Mouse (Mus musculus): ENCODE results near the gene Olfr1164. TPM values are rescaled to one million over a fixed set of nuclear protein-coding genes. Genes with fewer than 3 reads are reported as not detected.

The Olfr1164 gene
- not detected in 2 replicates for polyA plus RNA-seq (2014; fragmentation: Nextera tagmentation; extraction: Ambion mirVana)

- WGBS: 83% methylated on average over 4 of the region's 4 CpGs
- H3K27ac ChIP-seq: no peak within 1 kb of the TSS
These were observed at the start of gene Olfr1164 for GRCm38 (mm10) chr2:88093866-88094265. TSS of gene Olfr1164 (minus strand) at chr2:88093966.

DNA sequence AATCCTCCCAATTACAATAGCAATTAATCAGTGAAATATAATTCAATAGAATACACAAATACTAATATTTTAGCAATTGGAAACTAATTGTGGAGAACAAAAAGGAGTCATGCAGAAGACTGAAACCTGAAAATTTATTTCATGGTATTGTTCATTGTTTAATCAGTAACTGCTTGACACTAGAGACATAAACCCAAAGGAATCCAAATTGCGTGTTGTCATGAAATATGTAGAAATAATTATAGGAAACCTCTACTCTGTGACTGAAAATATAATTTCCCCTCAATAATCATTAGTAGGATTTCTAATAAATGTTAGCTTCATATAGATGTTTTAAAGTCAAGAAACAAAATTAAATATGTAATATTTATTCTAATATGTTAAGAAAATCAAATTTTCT, 34.4 kb upstream of the Olfr1164 start, which contains the start of gene Olfr1166:
Gene Olfr1166 (minus strand): TSS at position 101 of the 400 bp plus-strand sequence.
- Histone ChIP-seq H3K36me3 (replicated peaks; ENCODE audit: control insufficient read depth, insufficient read depth) (no peaks in the 10 kb centered on the region), H3K9me3 (ENCODE audit: control insufficient read depth, low read length) (no peaks in the 10 kb centered on the region), H3K4me3 (replicated peaks; ENCODE audit: low read length) (no peak within 1 kb of the TSS), H3K27me3 (ENCODE audit: control insufficient read depth, insufficient read depth, low read length) (no peaks in the 10 kb centered on the region), H3K27ac (no peak within 1 kb of the TSS), H3K4me1 (replicated peaks; ENCODE audit: control insufficient read depth, insufficient read depth, low read length) (no peaks in the 10 kb centered on the region), H3K4me2 (replicated peaks) (no peak within 1 kb of the TSS), H3K9ac (no peak within 1 kb of the TSS)
- no peak for ATAC-seq (ENCODE audit: low FRiP score)
- no peak for DNase-seq (ENCODE audit: low spot score)
- 88% methylated on average over 1 of the region's 1 CpGs for WGBS

More at GRCm38 (mm10) chr2:88093866-88094265, at the start of gene Olfr1164:
- Histone ChIP-seq H3K36me3 (replicated peaks; ENCODE audit: control insufficient read depth, insufficient read depth) (no peaks in the 10 kb centered on the region), H3K27me3 (ENCODE audit: control insufficient read depth, insufficient read depth, low read length) (no peaks in the 10 kb centered on the region), H3K4me1 (replicated peaks; ENCODE audit: control insufficient read depth, insufficient read depth, low read length) (no peaks in the 10 kb centered on the region), H3K4me2 (replicated peaks) (no peak within 1 kb of the TSS), H3K9me3 (ENCODE audit: control insufficient read depth, low read length) (no peaks in the 10 kb centered on the region), H3K4me3 (replicated peaks; ENCODE audit: low read length) (no peak within 1 kb of the TSS), H3K9ac (no peak within 1 kb of the TSS)
- no peak for DNase-seq (ENCODE audit: low spot score)
- no peak for ATAC-seq (ENCODE audit: low FRiP score)

- Histone ChIP-seq H3K36me3 (replicated peaks; ENCODE audit: control insufficient read depth, insufficient read depth) (no peaks in the 10 kb centered on the region), H3K9me3 (ENCODE audit: control insufficient read depth, low read length) (no peaks in the 10 kb centered on the region), H3K27ac (no peak within 1 kb of the TSS), H3K27me3 (ENCODE audit: control insufficient read depth, insufficient read depth, low read length) (no peaks in the 10 kb centered on the region), H3K4me3 (replicated peaks; ENCODE audit: low read length) (no peak within 1 kb of the TSS), H3K4me2 (replicated peaks) (no peak within 1 kb of the TSS), H3K9ac (no peak within 1 kb of the TSS), H3K4me1 (replicated peaks; ENCODE audit: control insufficient read depth, insufficient read depth, low read length) (no peaks in the 10 kb centered on the region)
- no peak for ATAC-seq (ENCODE audit: low FRiP score)
- no peak for DNase-seq (ENCODE audit: low spot score)
These were observed 22.0 kb downstream of the Olfr1164 start, which contains the start of gene Olfr1163 for GRCm38 (mm10) chr2:88071730-88072129. TSS of gene Olfr1163 (minus strand) at chr2:88071830.

GRCm38 (mm10) chr2:88063587-88063986, 30.2 kb downstream of the Olfr1164 start:
- no peak for DNase-seq (ENCODE audit: low spot score)
- no peak for ATAC-seq (ENCODE audit: low FRiP score)
- 79% methylated on average over 2 of the region's 2 CpGs for WGBS

DNA sequence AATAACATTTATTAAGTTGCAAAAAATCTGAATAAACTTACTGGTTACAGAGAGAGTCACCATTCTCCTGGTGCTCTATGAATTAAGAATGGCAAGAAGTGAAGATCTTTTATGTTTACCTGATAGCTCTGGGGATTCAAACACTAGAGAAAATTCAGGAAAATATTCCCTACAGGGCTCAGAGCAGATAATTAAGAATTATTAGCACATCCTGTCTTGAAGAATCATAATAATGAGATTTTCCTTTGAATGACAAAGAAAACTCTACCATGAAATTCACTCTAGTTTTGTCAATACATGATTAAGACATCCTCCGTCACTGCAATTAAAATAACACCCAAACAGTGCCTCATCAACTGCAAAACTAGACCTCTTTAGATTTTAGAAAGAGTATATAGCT, 42.7 kb downstream of the Olfr1164 start, which contains the start of gene Olfr1162:
Gene Olfr1162 (minus strand): TSS at position 101 of the 400 bp plus-strand sequence.
- Histone ChIP-seq H3K27me3 (ENCODE audit: control insufficient read depth, insufficient read depth, low read length) (no peaks in the 10 kb centered on the region), H3K27ac (no peak within 1 kb of the TSS), H3K36me3 (replicated peaks; ENCODE audit: control insufficient read depth, insufficient read depth) (no peaks in the 10 kb centered on the region), H3K4me2 (replicated peaks) (no peak within 1 kb of the TSS), H3K4me3 (replicated peaks; ENCODE audit: low read length) (no peak within 1 kb of the TSS), H3K9ac (no peak within 1 kb of the TSS), H3K9me3 (ENCODE audit: control insufficient read depth, low read length) (no peaks in the 10 kb centered on the region), H3K4me1 (replicated peaks; ENCODE audit: control insufficient read depth, insufficient read depth, low read length) (no peaks in the 10 kb centered on the region)
- DNase-seq (ENCODE audit: low spot score) (no peak), ATAC-seq (ENCODE audit: low FRiP score) (no peak)
- 86% methylated on average over 1 of the region's 1 CpGs for WGBS

More at GRCm38 (mm10) chr2:88063587-88063986, 30.2 kb downstream of the Olfr1164 start:
- no peaks in the 10 kb centered on the region for H3K36me3 ChIP-seq (replicated peaks; ENCODE audit: control insufficient read depth, insufficient read depth)
- H3K4me2 ChIP-seq (replicated peaks): no peak overlapping the region
- no peaks in the 10 kb centered on the region for H3K27me3 ChIP-seq (ENCODE audit: control insufficient read depth, insufficient read depth, low read length)
- H3K4me3 ChIP-seq (replicated peaks; ENCODE audit: low read length): no peak overlapping the region
- H3K4me1 ChIP-seq (replicated peaks; ENCODE audit: control insufficient read depth, insufficient read depth, low read length): no peaks in the 10 kb centered on the region
- H3K9ac ChIP-seq: no peak overlapping the region
- no peak overlapping the region for H3K27ac ChIP-seq
- H3K9me3 ChIP-seq (ENCODE audit: control insufficient read depth, low read length): no peaks in the 10 kb centered on the region

Other genes starting within 250 kb of the Olfr1164 start
- not detected in 2 replicates for gene Olfr1150-ps1, start 250.0 kb downstream of the Olfr1164 start, polyA plus RNA-seq (2014; fragmentation: Nextera tagmentation; extraction: Ambion mirVana)
- not detected in 2 replicates for gene Olfr1151, start 238.1 kb downstream of the Olfr1164 start, polyA plus RNA-seq (2014; fragmentation: Nextera tagmentation; extraction: Ambion mirVana)
- not detected in 2 replicates for gene Olfr1152, start 227.5 kb downstream of the Olfr1164 start, polyA plus RNA-seq (2014; fragmentation: Nextera tagmentation; extraction: Ambion mirVana)
- gene Olfr1153, start 199.0 kb downstream of the Olfr1164 start, polyA plus RNA-seq (2014; fragmentation: Nextera tagmentation; extraction: Ambion mirVana): not detected in 2 replicates
- gene Olfr1154, start 188.8 kb downstream of the Olfr1164 start, polyA plus RNA-seq (2014; fragmentation: Nextera tagmentation; extraction: Ambion mirVana): not detected in 2 replicates
- not detected in 2 replicates for gene Olfr1155, start 148.8 kb downstream of the Olfr1164 start, polyA plus RNA-seq (2014; fragmentation: Nextera tagmentation; extraction: Ambion mirVana)
- not detected in 2 replicates for gene Olfr1156, start 140.9 kb downstream of the Olfr1164 start, polyA plus RNA-seq (2014; fragmentation: Nextera tagmentation; extraction: Ambion mirVana)
- gene Olfr1157, start 125.7 kb downstream of the Olfr1164 start, polyA plus RNA-seq (2014; fragmentation: Nextera tagmentation; extraction: Ambion mirVana): not detected in 2 replicates
- gene Olfr74, start 119.3 kb downstream of the Olfr1164 start, polyA plus RNA-seq (2014; fragmentation: Nextera tagmentation; extraction: Ambion mirVana): not detected in 2 replicates
- not detected in 2 replicates for gene Olfr1158, start 103.9 kb downstream of the Olfr1164 start, polyA plus RNA-seq (2014; fragmentation: Nextera tagmentation; extraction: Ambion mirVana)
- not detected in 2 replicates for gene Olfr1160, start 85.7 kb downstream of the Olfr1164 start, polyA plus RNA-seq (2014; fragmentation: Nextera tagmentation; extraction: Ambion mirVana)
- not detected in 2 replicates for gene Olfr1161, start 71.2 kb downstream of the Olfr1164 start, polyA plus RNA-seq (2014; fragmentation: Nextera tagmentation; extraction: Ambion mirVana)
- not detected in 2 replicates for gene Olfr73, start 56.3 kb downstream of the Olfr1164 start, polyA plus RNA-seq (2014; fragmentation: Nextera tagmentation; extraction: Ambion mirVana)
- not detected in 2 replicates for gene Olfr1162, start 42.8 kb downstream of the Olfr1164 start, polyA plus RNA-seq (2014; fragmentation: Nextera tagmentation; extraction: Ambion mirVana)
- gene Olfr1163, start 22.1 kb downstream of the Olfr1164 start, polyA plus RNA-seq (2014; fragmentation: Nextera tagmentation; extraction: Ambion mirVana): not detected in 2 replicates
- gene Olfr1166, start 34.3 kb upstream of the Olfr1164 start, polyA plus RNA-seq (2014; fragmentation: Nextera tagmentation; extraction: Ambion mirVana): not detected in 2 replicates
- gene Olfr1167, start 61.2 kb upstream of the Olfr1164 start, polyA plus RNA-seq (2014; fragmentation: Nextera tagmentation; extraction: Ambion mirVana): not detected in 2 replicates
- not detected in 2 replicates for gene Olfr1168, start 87.9 kb upstream of the Olfr1164 start, polyA plus RNA-seq (2014; fragmentation: Nextera tagmentation; extraction: Ambion mirVana)
- gene Olfr1170, start 134.4 kb upstream of the Olfr1164 start, polyA plus RNA-seq (2014; fragmentation: Nextera tagmentation; extraction: Ambion mirVana): not detected in 2 replicates
- gene Olfr1173, start 185.9 kb upstream of the Olfr1164 start, polyA plus RNA-seq (2014; fragmentation: Nextera tagmentation; extraction: Ambion mirVana): not detected in 2 replicates
- not detected in 2 replicates for gene Olfr1174-ps, start 221.2 kb upstream of the Olfr1164 start, polyA plus RNA-seq (2014; fragmentation: Nextera tagmentation; extraction: Ambion mirVana)
- not detected in 2 replicates for gene Olfr1175-ps, start 233.2 kb upstream of the Olfr1164 start, polyA plus RNA-seq (2014; fragmentation: Nextera tagmentation; extraction: Ambion mirVana)
- not detected in 2 replicates for gene Olfr1176, start 242.8 kb upstream of the Olfr1164 start, polyA plus RNA-seq (2014; fragmentation: Nextera tagmentation; extraction: Ambion mirVana)